Mouse (Mus musculus) T-helper 2 cell (primary cell): Measurements from ENCODE around the gene Myom3.

Experiments used
- in situ Hi-C: fragments of 300-600 bp; cut with MboI, MseI; formaldehyde crosslinking; loops from one replicate; pipeline ENCODE4 v1.15.1; 2025; ENCODE audit warnings: high pct_unique_total_duplicates

Myom3 gene

GRCm38 (mm10) chr4:135855080-135855479, 95.6 kb downstream of the Myom3 start:
- in situ Hi-C loops, result no loop called here

DNA sequence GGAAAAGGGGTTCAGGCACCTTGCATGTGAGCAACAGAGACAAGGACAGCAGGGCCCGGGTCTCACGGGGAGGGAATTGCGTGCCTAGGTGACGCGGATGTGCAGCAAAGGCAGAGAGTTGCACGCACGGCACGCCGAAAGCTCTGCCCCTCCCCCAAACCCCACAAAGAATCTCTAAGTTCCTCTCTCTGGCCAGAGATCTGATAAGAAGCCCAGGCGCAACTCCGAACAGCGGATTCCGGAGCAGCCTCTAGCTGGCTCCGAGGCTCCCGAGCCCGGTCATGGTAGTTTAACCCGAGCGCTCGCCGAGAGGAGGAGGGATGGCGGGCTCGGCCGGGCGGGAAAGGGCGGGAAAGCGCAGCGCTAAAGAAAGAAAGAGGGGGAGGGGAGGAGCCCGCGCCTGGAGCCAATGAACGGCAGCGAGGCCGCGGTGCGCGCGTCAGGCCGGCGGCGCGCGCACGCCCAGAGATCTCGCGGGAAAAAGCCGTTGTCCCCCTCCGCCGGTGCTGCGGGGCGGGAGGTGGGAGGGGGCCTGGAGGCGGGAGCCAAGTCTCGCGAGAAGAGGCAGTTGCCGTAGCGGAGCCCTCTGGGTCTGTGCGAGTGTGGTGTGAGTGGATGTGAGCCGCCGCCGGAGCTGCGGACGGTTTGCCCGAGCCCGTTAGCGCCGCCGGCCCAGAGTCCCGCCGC, 96.2 kb downstream of the Myom3 start, which contains the start of gene Srsf10:
Srsf10 (plus strand) TSS at position 212 of the 687 bp plus-strand sequence.
- in situ Hi-C loops, result no loop called here

DNA sequence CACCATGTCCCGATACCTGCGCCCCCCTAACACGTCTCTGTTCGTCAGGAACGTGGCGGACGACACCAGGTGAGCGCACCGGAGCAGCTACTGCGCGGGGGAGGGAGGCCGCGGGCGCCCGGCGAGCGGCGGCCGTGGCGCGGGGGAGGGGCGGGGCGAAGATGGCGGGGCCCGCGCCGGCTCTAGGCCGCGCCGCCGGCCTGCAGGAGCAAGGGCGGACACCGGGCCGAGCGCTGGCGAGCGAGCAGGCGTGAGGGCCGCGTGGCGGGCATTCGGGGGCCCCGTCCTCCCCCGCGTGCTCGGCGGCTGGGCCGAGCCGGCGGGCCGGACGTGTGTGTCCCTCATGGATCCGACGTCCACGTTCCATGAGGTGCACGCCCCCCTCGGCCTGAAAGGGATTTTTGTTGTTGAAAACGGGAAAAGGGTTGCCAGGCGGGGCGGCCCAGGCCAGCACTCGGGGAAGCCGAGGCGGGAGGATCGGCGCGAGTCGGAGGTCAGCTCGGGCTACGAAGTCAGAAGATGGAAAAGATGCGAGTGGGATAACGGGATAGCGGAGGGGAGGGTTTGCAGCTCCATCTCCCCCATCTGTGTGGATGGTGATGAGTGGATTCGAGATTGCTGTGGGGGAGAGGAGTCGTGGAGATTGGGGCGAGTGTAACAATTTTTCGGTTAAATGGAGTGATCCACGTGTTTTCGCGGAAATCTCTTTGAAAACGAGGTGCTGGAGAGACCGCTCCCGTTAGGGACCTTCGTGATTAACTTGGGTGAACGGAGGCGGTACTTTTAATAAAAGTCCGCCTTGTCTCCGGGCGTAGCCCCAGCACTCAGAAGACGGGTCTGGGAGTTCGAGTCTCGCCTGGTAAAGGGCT, 96.9 kb downstream of the Myom3 start:
- in situ Hi-C loops, result no loop called here

GRCm38 (mm10) chr4:135857597-135858186, 98.2 kb downstream of the Myom3 start:
- in situ Hi-C loops, result no loop called here
